Mouse (Mus musculus) hindbrain, embryonic 15.5 days (tissue): Measurements from ENCODE around the gene Atpaf2. TPM values are rescaled to one million over a fixed set of nuclear protein-coding genes. Genes with fewer than 3 reads are reported as not detected.

Experiments
- ATAC-seq: fragments of 200-750 bp; cut with Nextera tagmentation; 2 replicates; pipeline ENCODE4 v1.8.0; 2017; ENCODE audit warnings: low read depth, moderate number of reproducible peaks, moderate TSS enrichment; ENCODE audit not compliant: low FRiP score
- H3K27ac ChIP-seq: fragments of 300-500 bp; sonication (generic); replicated peaks from 2 replicates; pipeline ENCODE4 v1.5.1; 2015; ENCODE audit warnings: mild to moderate bottlenecking, inconsistent platforms
- H3K27me3 ChIP-seq: fragments of 300-500 bp; sonication (generic); 2 replicates; pipeline ENCODE4 v1.6.1; 2015; ENCODE audit warnings: control low read depth, inconsistent platforms
- H3K36me3 ChIP-seq: fragments of 300-500 bp; sonication (generic); 2 replicates; pipeline ENCODE4 v1.6.1; 2015; ENCODE audit warnings: control low read depth, inconsistent platforms
- H3K4me1 ChIP-seq: fragments of 300-500 bp; sonication (generic); replicated peaks from 2 replicates; pipeline ENCODE4 v1.6.1; 2015; ENCODE audit warnings: control low read depth, inconsistent platforms
- H3K4me2 ChIP-seq: fragments of 300-500 bp; sonication (generic); 2 replicates; pipeline ENCODE4 v1.6.1; 2015; ENCODE audit warnings: moderate library complexity, mild to moderate bottlenecking, inconsistent platforms
- H3K4me3 ChIP-seq: fragments of 300-500 bp; sonication (generic); 2 replicates; pipeline ENCODE4 v1.5.1; 2015; ENCODE audit warnings: mild to moderate bottlenecking, inconsistent platforms
- H3K9ac ChIP-seq: fragments of 300-500 bp; sonication (generic); 2 replicates; pipeline ENCODE4 v1.6.1; 2015; ENCODE audit warnings: inconsistent platforms
- H3K9me3 ChIP-seq: fragments of 300-500 bp; sonication (generic); 2 replicates; pipeline ENCODE4 v1.6.1; 2016; ENCODE audit warnings: control low read depth, inconsistent platforms
- WGBS: fragments of 180-500 bp; shearing (Covaris S2); methylation state at CpG from one replicate; pipeline ENCODE4 v1.1.7; 2015; 5-methylcytosine and 5-hydroxymethylcytosine counted together
- polyA plus RNA-seq: library from polyadenylated mRNA; unstranded; fragments of >200 nt; fragmentation: Nextera tagmentation; extraction: Ambion mirVana; gene quantifications from 2 replicates; pipeline ENCODE4 v1.2.1, GENCODE M21; 2015

The Atpaf2 gene
- polyA plus RNA-seq, 1 experiment from 2014 or later = 41.4 TPM

- Histone ChIP-seq H3K27me3 (no peaks in the 10 kb centered on the region), H3K4me3 (no peak overlapping the region), H3K27ac (no peak overlapping the region), H3K9ac (no peak overlapping the region), H3K36me3 (peaks cover 20% of the 10 kb centered on the region), H3K4me2 (no peak overlapping the region), H3K4me1 (no peaks in the 10 kb centered on the region), H3K9me3 (no peaks in the 10 kb centered on the region)
- no peak for ATAC-seq
- 94% methylated on average over 3 of the region's 3 CpGs for WGBS
These were observed 9.4 kb upstream of the Atpaf2 start for GRCm38 (mm10) chr11:60427628-60428027.

GRCm38 (mm10) chr11:60426417-60426816, 8.2 kb upstream of the Atpaf2 start:
- Histone ChIP-seq H3K4me2 (no peak overlapping the region), H3K4me1 (no peaks in the 10 kb centered on the region), H3K4me3 (no peak overlapping the region), H3K36me3 (peaks cover 15% of the 10 kb centered on the region), H3K27ac (no peak overlapping the region), H3K9ac (no peak overlapping the region), H3K9me3 (no peaks in the 10 kb centered on the region), H3K27me3 (no peaks in the 10 kb centered on the region)
- no peak for ATAC-seq
- WGBS = 81% methylated on average over 1 of the region's 1 CpGs

- WGBS = 32% methylated on average over 1 of the region's 1 CpGs
- H3K4me1 ChIP-seq = peaks cover 18% of the 10 kb centered on the region
- H3K27me3 ChIP-seq = no peaks in the 10 kb centered on the region
- H3K36me3 ChIP-seq = peaks cover 8% of the 10 kb centered on the region; the same call in 1 of the 2 replicates
- H3K27ac ChIP-seq = no peak overlapping the region
- ATAC-seq = no peak
- H3K9ac ChIP-seq = no peak overlapping the region
- no peak overlapping the region for H3K4me2 ChIP-seq
- no peak overlapping the region for H3K4me3 ChIP-seq
- H3K9me3 ChIP-seq = no peaks in the 10 kb centered on the region
These were observed 4.7 kb upstream of the Atpaf2 start for GRCm38 (mm10) chr11:60423006-60423405.

GRCm38 (mm10) chr11:60422046-60422668, 3.9 kb upstream of the Atpaf2 start:
- Histone ChIP-seq H3K36me3 (no peaks in the 10 kb centered on the region), H3K27ac (no peak overlapping the region), H3K4me1 (peaks cover 20% of the 10 kb centered on the region), H3K4me3 (no peak overlapping the region), H3K9me3 (no peaks in the 10 kb centered on the region), H3K4me2 (no peak overlapping the region), H3K27me3 (no peaks in the 10 kb centered on the region), H3K9ac (no peak overlapping the region)
- ATAC-seq = no peak
- 62% methylated on average over 6 of the region's 6 CpGs for WGBS

GRCm38 (mm10) chr11:60418473-60418803, 181 bp upstream of the Atpaf2 start:
- H3K9me3 ChIP-seq = no peaks in the 10 kb centered on the region
- peak overlapping the region; percentile 94 for H3K4me2 ChIP-seq
- WGBS = 33% methylated on average over 6 of the region's 6 CpGs
- peaks cover 39% of the 10 kb centered on the region for H3K4me1 ChIP-seq
- ATAC-seq = no peak
- peak overlapping the region; percentile 91 for H3K27ac ChIP-seq
- peak overlapping the region; percentile 93 for H3K9ac ChIP-seq
- no peaks in the 10 kb centered on the region for H3K36me3 ChIP-seq
- peak overlapping the region; percentile 95 for H3K4me3 ChIP-seq
- H3K27me3 ChIP-seq = no peaks in the 10 kb centered on the region

- Histone ChIP-seq H3K4me1 (peaks cover 42% of the 10 kb centered on the region), H3K9me3 (no peaks in the 10 kb centered on the region), H3K27me3 (no peaks in the 10 kb centered on the region), H3K4me2 (peak within 1 kb of the TSS; percentile 94), H3K36me3 (no peaks in the 10 kb centered on the region), H3K9ac (peak within 1 kb of the TSS; percentile 93), H3K4me3 (peak within 1 kb of the TSS; percentile 95), H3K27ac (peak within 1 kb of the TSS; percentile 91)
- WGBS = under 1% methylated on average over 62 of the region's 81 CpGs
- peak; percentile 97 for ATAC-seq
These were observed 1.1 kb downstream of the Atpaf2 start, which contains the start of gene Gid4 for GRCm38 (mm10) chr11:60416963-60417716. TSS of gene Gid4 (plus strand) at chr11:60417145.

- under 1% methylated on average over 21 of the region's 21 CpGs for WGBS
- Histone ChIP-seq H3K9me3 (no peaks in the 10 kb centered on the region), H3K27me3 (no peaks in the 10 kb centered on the region), H3K36me3 (no peaks in the 10 kb centered on the region), H3K9ac (peak overlapping the region; percentile 69), H3K4me1 (peaks cover 48% of the 10 kb centered on the region), H3K4me3 (peak overlapping the region; percentile 95), H3K4me2 (peak overlapping the region; percentile 94), H3K27ac (peak overlapping the region; percentile 91)
- ATAC-seq = no peak
These were observed 1.7 kb downstream of the Atpaf2 start for GRCm38 (mm10) chr11:60416590-60416962.

GRCm38 (mm10) chr11:60412921-60413320, 5.3 kb downstream of the Atpaf2 start:
- ATAC-seq = no peak
- Histone ChIP-seq H3K9ac (no peak overlapping the region), H3K4me3 (no peak overlapping the region), H3K4me1 (peaks cover 29% of the 10 kb centered on the region), H3K27ac (no peak overlapping the region), H3K27me3 (no peaks in the 10 kb centered on the region), H3K9me3 (no peaks in the 10 kb centered on the region), H3K36me3 (0 out of 2 replicates have a peak, but pooled peaks cover 4% of the 10 kb centered on the region), H3K4me2 (no peak overlapping the region)
- 87% methylated on average over 2 of the region's 2 CpGs for WGBS

GRCm38 (mm10) chr11:60412173-60412572, 6.1 kb downstream of the Atpaf2 start:
- H3K4me3 ChIP-seq = no peak overlapping the region
- 0 out of 2 replicates have a peak, but pooled peaks cover 4% of the 10 kb centered on the region for H3K36me3 ChIP-seq
- H3K9ac ChIP-seq = no peak overlapping the region
- peaks cover 28% of the 10 kb centered on the region for H3K4me1 ChIP-seq
- no peaks in the 10 kb centered on the region for H3K27me3 ChIP-seq
- no peak overlapping the region for H3K27ac ChIP-seq
- H3K9me3 ChIP-seq = no peaks in the 10 kb centered on the region
- 7% methylated on average over 3 of the region's 3 CpGs for WGBS
- H3K4me2 ChIP-seq = no peak overlapping the region
- no peak for ATAC-seq

GRCm38 (mm10) chr11:60406606-60407005, 11.7 kb downstream of the Atpaf2 start:
- H3K36me3 ChIP-seq = peaks cover 23% of the 10 kb centered on the region
- H3K9ac ChIP-seq = no peak overlapping the region
- ATAC-seq = no peak
- H3K4me2 ChIP-seq = no peak overlapping the region
- no peaks in the 10 kb centered on the region for H3K27me3 ChIP-seq
- H3K4me3 ChIP-seq = no peak overlapping the region
- H3K9me3 ChIP-seq = no peaks in the 10 kb centered on the region
- WGBS = 97% methylated on average over 1 of the region's 1 CpGs
- peaks cover under 1% of the 10 kb centered on the region; the same call in 1 of the 2 replicates for H3K4me1 ChIP-seq
- H3K27ac ChIP-seq = no peak overlapping the region

- 91% methylated on average over 2 of the region's 2 CpGs for WGBS
- Histone ChIP-seq H3K9ac (no peak overlapping the region), H3K4me2 (no peak overlapping the region), H3K9me3 (no peaks in the 10 kb centered on the region), H3K4me3 (no peak overlapping the region), H3K27ac (no peak overlapping the region), H3K4me1 (no peaks in the 10 kb centered on the region), H3K27me3 (no peaks in the 10 kb centered on the region), H3K36me3 (peaks cover 14% of the 10 kb centered on the region)
- ATAC-seq = no peak
These were observed 21.1 kb downstream of the Atpaf2 start for GRCm38 (mm10) chr11:60397172-60397571.

GRCm38 (mm10) chr11:60396546-60396945, 21.7 kb downstream of the Atpaf2 start:
- Histone ChIP-seq H3K36me3 (peaks cover 14% of the 10 kb centered on the region), H3K9me3 (no peaks in the 10 kb centered on the region), H3K27ac (no peak overlapping the region), H3K4me1 (no peaks in the 10 kb centered on the region), H3K4me3 (no peak overlapping the region), H3K27me3 (no peaks in the 10 kb centered on the region), H3K4me2 (no peak overlapping the region), H3K9ac (no peak overlapping the region)
- 48% methylated on average over 6 of the region's 6 CpGs for WGBS
- no peak for ATAC-seq
